Mouse (Mus musculus) gastrocnemius, postnatal 10 days (tissue): ENCODE data around the gene Myo1a. TPM values are rescaled to one million over a fixed set of nuclear protein-coding genes. Genes with fewer than 3 reads are reported as not detected.
A peak's percentile ranks its signal among the peaks of the same experiment; 100 is the strongest.

Source experiments
- DNase-seq: peaks from one replicate; pipeline ENCODE4 v3.0.0; 2021; ENCODE audit warnings: mixed read lengths
- total RNA-seq, 2 experiments: library from RNA; stranded (reverse); gene quantifications; 2 replicates each; pipeline ENCODE4 v1.2.3; 2021

Gene Myo1a
- total RNA-seq, 2 experiments from 2014 or later = 0.21 to 0.54 TPM

GRCm38 (mm10) chr10:127674794-127675522, 30.0 kb upstream of the Myo1a start:
- peak; percentile 73 for DNase-seq

GRCm38 (mm10) chr10:127675859-127676398, 29.0 kb upstream of the Myo1a start:
- DNase-seq = no peak

GRCm38 (mm10) chr10:127676691-127677548, 28.1 kb upstream of the Myo1a start:
- DNase-seq = peak; percentile 90

DNA sequence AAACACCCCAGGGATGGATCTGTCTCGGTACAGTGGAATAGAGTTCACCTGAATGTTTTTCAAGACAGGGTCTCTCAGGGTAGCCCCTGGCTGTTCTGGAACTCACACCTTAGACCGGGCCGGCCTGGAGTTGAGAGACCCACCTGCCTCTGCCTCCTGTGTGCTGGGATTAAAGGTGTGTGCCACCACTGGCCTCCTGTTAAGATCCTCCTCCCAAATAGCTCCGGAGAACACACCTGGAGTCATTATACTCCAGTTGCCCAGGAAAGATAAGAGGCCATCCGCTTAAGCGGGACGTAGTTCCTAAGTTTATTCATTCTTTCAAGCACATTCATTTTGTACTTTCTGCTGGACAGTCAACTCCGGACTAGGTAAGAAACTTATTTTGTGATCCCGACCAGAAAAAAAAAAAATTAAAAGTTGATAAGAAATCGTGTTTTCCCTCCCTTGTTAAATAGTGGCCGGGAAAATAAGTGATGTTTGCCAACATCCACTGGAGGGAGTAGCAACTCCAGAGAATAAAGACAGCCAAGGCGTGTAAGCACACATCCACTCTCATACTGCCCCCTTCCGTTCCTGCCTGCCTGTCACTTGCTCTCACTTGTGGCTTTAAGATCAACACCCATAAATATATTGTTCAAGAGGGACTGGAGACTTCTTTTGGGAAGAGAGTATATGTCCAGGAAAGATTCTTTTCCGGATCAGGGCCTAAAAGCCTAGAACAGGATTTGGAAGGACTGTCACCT, 27.2 kb upstream of the Myo1a start:
- no peak for DNase-seq

DNA sequence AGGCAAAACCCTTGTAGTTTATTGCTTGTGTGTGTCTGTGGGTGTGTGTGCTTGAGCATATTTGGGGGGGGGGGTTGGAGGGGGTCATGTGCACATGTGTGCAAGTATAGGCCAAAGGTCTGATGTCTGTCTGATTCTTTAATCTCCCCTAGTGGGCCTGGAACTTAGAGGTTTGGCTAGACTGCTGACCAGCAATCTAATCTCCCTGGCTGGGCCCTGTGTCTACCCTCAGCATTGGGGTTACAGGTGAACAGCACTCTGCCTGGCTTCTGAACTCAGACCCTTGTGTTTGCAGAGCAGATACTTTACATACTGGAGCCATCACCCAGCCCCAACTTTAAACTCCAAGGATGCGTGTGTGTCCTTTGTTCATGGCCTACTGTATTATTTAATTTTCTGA, 25.8 kb upstream of the Myo1a start:
- DNase-seq = no peak

GRCm38 (mm10) chr10:127679881-127680280, 25.1 kb upstream of the Myo1a start:
- DNase-seq = no peak

DNA sequence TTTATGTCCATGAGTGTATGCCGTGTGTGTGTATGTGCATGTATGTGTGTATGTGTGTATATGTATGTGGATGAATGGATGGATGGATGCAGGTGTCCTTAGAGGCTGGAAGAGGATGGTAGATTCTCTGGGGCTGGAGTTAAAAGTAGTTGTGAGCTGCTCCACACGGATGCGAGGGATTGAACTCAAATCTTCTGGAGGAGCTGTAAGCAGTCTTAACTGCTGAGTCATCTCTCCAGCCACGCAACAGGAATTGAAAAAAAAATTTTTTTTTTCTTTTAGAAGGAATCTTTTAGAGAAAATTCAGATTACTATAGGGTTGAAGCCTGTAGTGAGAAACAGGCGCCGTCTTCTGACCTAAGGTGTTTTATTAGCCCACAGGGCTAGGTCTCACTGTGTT, 22.1 kb upstream of the Myo1a start:
- DNase-seq = no peak

DNA sequence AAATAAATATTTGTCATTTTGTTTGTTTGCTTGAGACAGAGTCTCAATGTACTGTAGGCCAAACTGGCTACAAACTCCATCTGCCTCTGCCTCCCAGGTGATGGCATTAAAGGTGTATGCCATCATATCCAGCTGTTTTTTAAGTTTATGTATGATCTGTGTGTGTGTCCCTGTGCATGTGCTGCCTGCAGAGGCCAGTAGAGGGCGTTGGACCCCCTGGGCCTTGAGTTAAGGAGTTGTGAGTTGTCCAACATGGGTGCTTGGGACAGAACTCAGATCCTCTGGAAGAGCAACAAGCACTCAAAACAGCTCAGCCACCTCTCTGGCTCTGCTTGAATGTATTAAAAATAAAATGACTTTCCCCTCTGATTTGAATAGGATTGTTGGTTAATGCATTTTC, 13.9 kb upstream of the Myo1a start:
- no peak for DNase-seq

- no peak for DNase-seq
Observed at GRCm38 (mm10) chr10:127694636-127695035, 10.3 kb upstream of the Myo1a start.

GRCm38 (mm10) chr10:127695775-127696174, 9.2 kb upstream of the Myo1a start:
- no peak for DNase-seq

DNA sequence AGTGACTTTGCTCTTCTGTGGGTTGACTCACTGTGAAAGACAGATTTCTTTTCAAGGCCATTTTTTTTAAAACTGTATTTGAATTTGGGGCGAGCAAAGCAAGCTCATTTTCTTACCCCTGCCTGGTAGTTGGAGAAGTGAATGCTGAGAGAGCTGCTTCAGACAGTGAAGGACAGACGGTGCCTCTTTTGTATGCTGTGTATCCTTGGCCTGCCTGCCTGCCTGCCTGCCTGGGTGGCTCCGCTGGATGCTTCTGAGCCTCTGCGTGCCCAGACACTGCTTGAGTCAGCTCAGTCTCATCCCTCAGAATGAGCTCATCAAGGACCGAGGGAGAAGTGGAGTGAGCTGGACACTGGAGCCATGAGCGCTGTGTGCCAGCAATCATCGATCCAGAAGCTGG, 6.0 kb upstream of the Myo1a start:
- no peak for DNase-seq

DNA sequence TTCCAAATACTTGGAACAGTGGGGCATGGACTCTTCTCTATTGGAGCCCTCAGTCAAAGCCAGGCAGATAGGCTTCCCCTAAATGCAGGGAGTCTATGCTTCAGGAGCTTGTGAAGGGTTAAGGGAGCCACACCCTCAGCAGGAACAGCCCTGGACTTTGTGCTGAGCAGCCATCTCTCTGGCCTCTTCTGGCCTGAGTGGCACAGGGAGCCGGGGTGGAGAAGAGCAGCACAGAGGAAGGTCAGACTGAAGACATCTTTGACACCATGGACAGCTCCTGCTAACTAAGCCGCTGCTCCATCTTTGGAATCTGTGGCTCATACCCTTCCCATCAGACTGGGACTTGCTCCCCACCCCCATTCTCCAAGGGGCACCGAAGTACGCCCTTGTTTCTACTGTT, 1.7 kb upstream of the Myo1a start:
- DNase-seq = no peak

DNA sequence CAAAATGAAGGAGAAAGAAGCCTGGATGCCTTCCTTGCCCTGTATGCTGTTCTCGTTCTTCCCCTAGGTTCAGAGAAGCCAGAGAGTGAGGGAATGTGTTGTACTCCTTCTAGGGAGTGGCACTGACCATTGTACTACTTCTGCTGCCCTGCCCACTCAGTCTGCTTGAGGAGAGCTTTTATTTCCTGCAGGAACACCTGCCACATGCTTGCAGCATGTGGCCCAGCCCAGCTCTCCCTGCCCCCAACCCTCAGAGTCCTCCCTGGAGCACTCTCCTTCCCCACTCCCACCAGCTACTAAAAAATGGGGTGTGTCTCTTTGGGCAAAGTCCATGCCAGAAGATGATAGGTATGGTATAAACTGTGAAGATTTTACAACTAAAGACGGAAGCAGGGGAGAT, 677 bp upstream of the Myo1a start:
- no peak for DNase-seq

DNA sequence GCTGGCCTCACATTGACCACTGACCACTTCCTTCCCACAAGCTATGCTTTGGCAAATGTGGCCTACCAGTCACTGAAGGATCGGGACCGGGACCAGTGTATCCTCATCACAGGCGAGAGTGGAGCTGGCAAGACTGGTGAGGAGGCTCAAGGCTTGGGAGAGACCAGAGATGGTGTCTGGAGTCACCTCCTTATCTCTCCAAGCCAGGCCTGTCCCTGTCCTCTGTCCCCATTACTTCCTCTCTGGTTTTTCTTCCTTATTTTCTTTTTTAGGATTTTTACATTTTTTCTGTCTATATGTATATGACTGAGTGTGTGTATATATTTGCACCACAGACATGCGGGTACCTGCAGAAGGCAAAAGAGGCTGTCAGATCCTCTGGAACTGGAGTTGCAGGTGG, 813 bp downstream of the Myo1a start:
- no peak for DNase-seq

DNA sequence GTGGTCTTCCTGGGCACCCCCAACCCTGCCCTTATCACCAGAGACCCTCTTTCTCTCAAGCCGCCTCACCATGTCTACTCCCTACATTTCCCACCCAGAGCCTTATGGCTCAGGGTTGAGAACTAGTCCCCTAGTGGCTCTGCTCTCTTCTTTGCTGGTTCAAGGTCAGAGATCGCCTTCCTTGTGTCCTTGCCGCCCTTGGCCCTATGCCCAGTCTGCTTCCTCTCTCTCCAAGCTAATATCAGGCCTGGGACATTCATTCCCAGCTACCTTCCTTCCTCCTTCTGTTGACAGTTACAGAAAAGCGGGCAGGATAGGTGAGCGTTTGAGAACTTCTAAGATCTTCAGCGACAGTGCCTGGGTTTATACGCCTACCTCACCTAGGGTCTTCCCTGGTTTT, 2.8 kb downstream of the Myo1a start:
- DNase-seq = no peak

DNA sequence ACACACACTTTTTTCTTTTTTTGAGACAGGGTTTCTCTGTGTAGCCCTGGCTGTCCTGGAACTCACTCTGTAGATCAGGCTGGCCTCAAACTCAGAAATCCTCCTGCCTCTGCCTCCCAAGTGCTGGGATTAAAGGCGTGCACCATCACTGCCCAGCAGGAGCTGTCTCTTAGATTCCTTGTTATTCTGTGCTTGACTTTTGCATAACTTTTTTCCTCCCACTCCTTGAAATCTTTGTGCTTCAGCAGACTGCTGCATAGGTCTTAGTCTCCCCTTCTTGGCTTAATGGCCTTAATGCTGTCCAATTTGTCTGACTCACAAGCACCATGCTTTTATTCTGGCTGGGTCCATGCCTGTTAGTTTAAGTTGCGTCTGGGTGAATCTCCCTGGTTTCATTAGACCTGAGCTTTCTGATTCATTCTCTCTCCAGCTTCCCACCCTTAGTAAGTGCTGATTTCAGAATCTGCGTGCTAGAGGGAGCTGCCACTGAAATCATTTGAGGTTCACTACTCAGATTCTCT, 3.9 kb downstream of the Myo1a start:
- no peak for DNase-seq

DNA sequence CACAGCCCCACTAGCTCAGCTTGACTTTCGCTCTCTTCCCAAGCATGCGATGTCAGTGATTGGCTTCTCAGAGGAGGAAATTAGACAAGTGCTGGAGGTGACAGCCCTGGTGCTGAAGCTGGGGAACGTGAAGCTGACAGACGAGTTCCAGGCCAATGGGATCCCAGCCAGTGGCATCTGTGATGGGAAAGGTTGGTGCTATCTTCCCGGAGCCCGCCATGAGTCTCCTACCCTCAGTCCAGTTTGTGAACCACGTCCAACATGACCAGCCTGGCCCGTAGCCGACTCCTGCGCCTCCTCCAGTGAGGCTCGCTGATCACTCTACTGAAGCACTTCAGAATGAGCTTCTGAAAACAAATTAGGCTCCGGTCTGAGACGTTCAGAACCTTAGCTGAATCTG, 5.4 kb downstream of the Myo1a start:
- DNase-seq = no peak

DNA sequence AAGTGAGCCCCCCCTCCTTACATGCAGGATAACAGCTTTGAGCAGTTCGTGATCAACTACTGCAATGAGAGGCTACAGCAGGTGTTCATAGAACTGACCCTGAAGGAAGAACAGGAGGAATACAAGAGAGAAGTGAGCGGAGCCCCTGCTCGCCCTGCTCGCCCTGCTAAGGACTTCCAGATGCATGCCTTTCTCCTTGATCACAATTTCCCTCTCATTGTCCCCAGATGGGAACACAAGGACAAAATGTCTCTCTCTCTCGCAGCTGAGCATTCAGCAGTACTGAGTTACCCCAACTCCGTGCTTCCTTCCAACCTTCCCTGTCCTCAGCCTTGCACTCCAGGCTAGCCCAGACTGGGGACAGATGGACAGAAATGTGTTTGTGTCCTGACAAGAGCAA, 7.8 kb downstream of the Myo1a start:
- no peak for DNase-seq

GRCm38 (mm10) chr10:127721671-127722418, 16.9 kb downstream of the Myo1a start:
- DNase-seq = no peak

DNA sequence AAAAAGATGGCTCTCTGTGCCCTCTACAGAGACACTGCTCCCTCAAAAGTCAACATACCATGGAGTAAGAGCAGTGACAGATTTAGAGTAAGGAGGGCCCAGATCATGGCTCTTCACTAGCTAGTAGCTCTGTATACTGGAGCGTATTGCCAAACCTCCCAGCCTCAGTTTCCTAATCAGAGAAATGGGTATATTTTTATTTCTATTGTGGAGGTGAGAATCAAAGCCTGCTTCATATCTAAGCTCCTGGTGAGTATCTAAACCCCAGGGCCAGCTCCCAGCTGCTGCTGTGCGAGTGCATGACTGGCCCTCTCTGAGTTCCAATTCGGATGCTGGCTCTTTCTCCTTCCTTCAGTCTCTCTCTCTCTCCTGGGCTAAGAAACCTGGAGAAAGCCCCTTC, 19.2 kb downstream of the Myo1a start, which contains the start of gene Tac2:
Gene Tac2 (plus strand): TSS at position 301 of the 400 bp plus-strand sequence.
- no peak for DNase-seq

- DNase-seq = no peak
Observed at GRCm38 (mm10) chr10:127725136-127725535, 20.2 kb downstream of the Myo1a start.

DNA sequence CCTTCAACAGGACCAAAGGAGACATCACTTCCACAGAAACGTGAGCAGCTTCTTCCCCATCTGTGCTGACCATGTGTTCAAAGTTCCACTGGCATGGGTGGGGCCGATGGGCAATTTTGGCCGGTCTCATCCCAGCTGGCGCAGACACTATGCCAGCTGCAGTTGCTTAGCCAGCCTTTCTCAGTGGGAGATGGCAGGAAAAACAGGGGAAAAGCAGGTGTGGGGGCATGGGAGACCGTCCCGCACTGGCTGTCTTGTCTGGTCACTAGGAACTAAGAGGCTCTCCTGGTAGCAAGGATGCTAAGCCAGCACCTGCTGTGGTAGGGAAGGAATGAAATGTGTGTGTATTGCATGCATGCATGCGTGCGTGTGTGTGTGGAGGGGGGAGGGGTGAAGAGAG, 23.5 kb downstream of the Myo1a start:
- DNase-seq = no peak
